Mouse (Mus musculus): Measurements from ENCODE around the gene L3mbtl4. TPM values are rescaled to one million over a fixed set of nuclear protein-coding genes. Genes with fewer than 3 reads are reported as not detected.

Gene L3mbtl4
- total RNA-seq (2023): not detected

DNA sequence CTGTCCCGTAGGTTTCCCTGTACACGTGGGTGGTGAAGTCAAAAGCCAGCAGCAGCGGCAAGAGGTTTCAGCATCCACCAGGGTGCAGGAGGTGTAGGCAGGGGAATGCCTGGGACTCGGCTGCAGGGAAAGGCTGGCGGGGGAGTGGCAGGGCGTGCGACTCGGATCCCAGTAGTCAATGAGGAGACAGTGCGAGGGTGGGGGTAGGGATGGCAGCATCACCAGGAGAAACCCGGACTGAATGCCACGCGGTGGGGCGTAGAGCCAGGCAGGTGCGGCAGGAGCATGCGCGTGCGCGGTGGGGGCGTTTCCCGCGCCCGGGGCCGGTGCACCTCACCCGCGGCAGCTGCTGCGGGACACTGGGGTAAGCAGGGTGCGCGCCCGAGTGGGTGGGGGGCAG is at the start of gene L3mbtl4:
L3mbtl4 (plus strand) TSS at position 271 of the 400 bp plus-strand sequence.

DNA sequence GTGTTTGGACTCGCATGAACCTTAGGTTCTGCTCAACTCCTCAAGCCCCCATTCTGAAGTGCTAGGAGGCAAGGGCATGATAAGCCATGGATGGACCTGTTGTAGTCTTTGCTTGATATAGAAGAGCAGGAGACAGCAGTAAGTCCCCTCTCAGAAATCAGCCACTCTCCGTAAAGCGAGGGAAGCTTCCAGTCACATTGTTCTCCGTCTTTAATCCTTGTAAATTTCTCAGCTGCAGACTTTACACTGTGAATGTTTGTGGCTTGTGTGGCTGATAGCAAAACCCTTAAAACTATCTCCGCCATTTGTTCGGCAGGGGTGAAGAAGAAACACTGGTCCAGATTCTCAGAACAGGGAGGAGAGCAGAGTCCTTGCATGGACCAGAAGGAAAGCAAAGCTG is 552.7 kb downstream of the L3mbtl4 start, which contains the start of gene Tmem200c:
Tmem200c (plus strand) TSS at position 301 of the 400 bp plus-strand sequence.

All from CD4-positive naive resting alpha-beta T cell, adult 76 days (primary cell).